Mouse (Mus musculus) CH12.LX (cell line): ENCODE results near the gene Uso1. TPM values are rescaled to one million over a fixed set of nuclear protein-coding genes. Genes with fewer than 3 reads are reported as not detected.

Source experiments
- DNase-seq: peaks from one replicate; pipeline ENCODE4 v3.0.0-alpha.2; 2013; ENCODE audit errors: extremely low read depth
- H3K27ac ChIP-seq: 2 replicates; pipeline ENCODE4 v1.5.1; 2012; ENCODE audit warnings: low read depth, mild to moderate bottlenecking, control low read depth, moderate library complexity; ENCODE audit not compliant: insufficient read depth
- H3K27me3 ChIP-seq: replicated peaks from 2 replicates; pipeline ENCODE3; 2012; ENCODE audit warnings: inconsistent platforms
- H3K36me3 ChIP-seq, 2 experiments: replicated peaks in 1 of 2; 2 replicates each; pipeline versions ENCODE3 to v1.6.1; 2012; ENCODE audit warnings: inconsistent platforms in 1 of 2, low read length in 1 of 2, mild to moderate bottlenecking in 1 of 2, mixed read lengths in 1 of 2, moderate library complexity in 1 of 2; ENCODE audit not compliant: control insufficient read depth in 1 of 2, insufficient read depth in 1 of 2
- H3K4me1 ChIP-seq, 2 experiments: 2 replicates each; pipeline ENCODE4 v1.6.1; 2012; ENCODE audit warnings: inconsistent platforms in 1 of 2, moderate library complexity in 1 of 2; ENCODE audit not compliant: insufficient read depth in 2 of 2, control insufficient read depth in 1 of 2
- H3K4me2 ChIP-seq: 2 replicates; pipeline ENCODE4 v1.6.1; 2012; ENCODE audit warnings: low read depth, mild to moderate bottlenecking, control low read depth; ENCODE audit not compliant: poor library complexity, insufficient read depth, severe bottlenecking
- H3K4me3 ChIP-seq, 3 experiments: fragments of 150-350 bp in 1 of 3; sonication (generic) in 1 of 3; replicated peaks in 1 of 3; 2 replicates each; pipeline versions ENCODE3 to v1.5.1; 2011 to 2012; ENCODE audit warnings: low read depth in 2 of 3, low read length in 2 of 3, mild to moderate bottlenecking in 2 of 3, moderate library complexity in 2 of 3, control low read depth in 1 of 3, improper control_type of control experiment in 1 of 3, inconsistent platforms in 1 of 3, mixed read lengths in 1 of 3; ENCODE audit not compliant: poor library complexity in 1 of 3
- H3K79me2 ChIP-seq: replicated peaks from 2 replicates; pipeline ENCODE4 v1.6.1; 2012; ENCODE audit warnings: mild to moderate bottlenecking, moderate library complexity; ENCODE audit not compliant: control insufficient read depth, poor library complexity, insufficient read depth, severe bottlenecking; ENCODE audit errors: extremely low read depth
- H3K9ac ChIP-seq: 2 replicates; pipeline ENCODE4 v1.6.1; 2012; ENCODE audit warnings: low read depth, mild to moderate bottlenecking, control low read depth, moderate library complexity; ENCODE audit not compliant: insufficient read depth
- H3K9me3 ChIP-seq: replicated peaks from 2 replicates; pipeline ENCODE3; 2012; ENCODE audit warnings: low read length, inconsistent platforms, mixed read lengths
- CHD1 ChIP-seq: IDR thresholded peaks from 2 replicates; pipeline ENCODE4 v1.6.1; 2012; ENCODE audit warnings: low read depth, low read length, improper control_type of control experiment, inconsistent platforms
- E2F4 ChIP-seq: IDR thresholded peaks from 2 replicates; pipeline ENCODE4 v1.6.1; 2011; ENCODE audit warnings: low read depth, low read length, improper control_type of control experiment; ENCODE audit not compliant: insufficient replicate concordance
- ELF1 ChIP-seq: IDR thresholded peaks from 2 replicates; pipeline ENCODE4 v1.6.1; 2014; ENCODE audit warnings: low read depth, mild to moderate bottlenecking, inconsistent platforms, low read length, improper control_type of control experiment
- ETS1 ChIP-seq: conservative IDR thresholded peaks from 2 replicates; pipeline ENCODE4 v1.6.1; 2012; ENCODE audit warnings: low read depth, mild to moderate bottlenecking, inconsistent platforms, low read length, improper control_type of control experiment, moderate library complexity
- GABPA ChIP-seq: IDR thresholded peaks from 2 replicates; pipeline ENCODE4 v1.6.1; 2012; ENCODE audit warnings: low read depth, low read length, improper control_type of control experiment, inconsistent platforms; ENCODE audit not compliant: insufficient replicate concordance
- JUN ChIP-seq: IDR thresholded peaks from 2 replicates; pipeline ENCODE4 v1.6.1; 2011; ENCODE audit warnings: low read depth, mild to moderate bottlenecking, low read length, improper control_type of control experiment, moderate library complexity; ENCODE audit not compliant: insufficient read depth
- JUND ChIP-seq: conservative IDR thresholded peaks from 2 replicates; pipeline ENCODE4 v1.6.1; 2011; ENCODE audit warnings: low read depth, low read length, improper control_type of control experiment
- MAFK ChIP-seq: IDR thresholded peaks from 2 replicates; pipeline ENCODE4 v1.6.1; 2011; ENCODE audit warnings: low read length, improper control_type of control experiment; ENCODE audit not compliant: insufficient replicate concordance
- MAX ChIP-seq: IDR thresholded peaks from 2 replicates; pipeline ENCODE4 v1.6.1; 2011; ENCODE audit warnings: low read length, improper control_type of control experiment
- MAZ ChIP-seq: IDR thresholded peaks from 2 replicates; pipeline ENCODE4 v1.6.1; 2012; ENCODE audit warnings: low read depth, mild to moderate bottlenecking, inconsistent platforms, low read length, improper control_type of control experiment, moderate library complexity
- MXI1 ChIP-seq: IDR thresholded peaks from 2 replicates; pipeline ENCODE4 v1.6.1; 2011; ENCODE audit warnings: mild to moderate bottlenecking, low read depth, low read length, improper control_type of control experiment
- MYC ChIP-seq: IDR thresholded peaks from 2 replicates; pipeline ENCODE4 v1.6.1; 2011; ENCODE audit warnings: low read depth, mild to moderate bottlenecking, improper control_type of control experiment, low read length
- NELFE ChIP-seq: IDR thresholded peaks from 2 replicates; pipeline ENCODE4 v1.6.1; 2011; ENCODE audit warnings: low read depth, low read length, improper control_type of control experiment
- NRF1 ChIP-seq: IDR thresholded peaks from 2 replicates; pipeline ENCODE4 v1.6.1; 2014; ENCODE audit warnings: low read depth, mild to moderate bottlenecking, inconsistent platforms, low read length, improper control_type of control experiment, moderate library complexity
- PAX5 ChIP-seq: IDR thresholded peaks from 2 replicates; pipeline ENCODE4 v1.6.1; 2012; ENCODE audit warnings: low read length, inconsistent platforms, mixed read lengths
- POLR2A ChIP-seq: IDR thresholded peaks from 2 replicates; pipeline ENCODE4 v1.6.1; 2011; ENCODE audit warnings: low read depth, mild to moderate bottlenecking, improper control_type of control experiment, low read length
- POLR2AphosphoS2 ChIP-seq: IDR thresholded peaks from 2 replicates; pipeline ENCODE4 v1.6.1; 2011; ENCODE audit warnings: low read depth, low read length, improper control_type of control experiment
- RAD21 ChIP-seq: IDR thresholded peaks from 2 replicates; pipeline ENCODE4 v1.6.1; 2011; ENCODE audit warnings: low read depth, mild to moderate bottlenecking, low read length, improper control_type of control experiment, moderate library complexity
- RCOR1 ChIP-seq: conservative IDR thresholded peaks from 2 replicates; pipeline ENCODE4 v1.6.1; 2012; ENCODE audit warnings: low read depth, mild to moderate bottlenecking, inconsistent platforms, low read length, improper control_type of control experiment
- UBTF ChIP-seq: IDR thresholded peaks from 2 replicates; pipeline ENCODE4 v1.6.1; 2012; ENCODE audit warnings: low read depth, mild to moderate bottlenecking, inconsistent platforms, low read length, improper control_type of control experiment, moderate library complexity
- USF2 ChIP-seq: conservative IDR thresholded peaks from 2 replicates; pipeline ENCODE4 v1.6.1; 2011; ENCODE audit warnings: low read depth, low read length, improper control_type of control experiment
- ZC3H11A ChIP-seq: IDR thresholded peaks from 2 replicates; pipeline ENCODE4 v1.6.1; 2012; ENCODE audit warnings: low read depth, mild to moderate bottlenecking, inconsistent platforms, low read length, improper control_type of control experiment
- ZKSCAN1 ChIP-seq: IDR thresholded peaks from 2 replicates; pipeline ENCODE4 v1.6.1; 2012; ENCODE audit warnings: low read depth, inconsistent platforms, low read length, improper control_type of control experiment, borderline replicate concordance
- ZNF384 ChIP-seq: IDR thresholded peaks from 2 replicates; pipeline ENCODE4 v1.6.1; 2012; ENCODE audit warnings: low read depth, low read length, improper control_type of control experiment, inconsistent platforms
- dilution Hi-C: fragments of 300-500 bp; cut with MboI; formaldehyde crosslinking; loops from 2 replicates; pipeline ENCODE4 v1.14.3; 2020; ENCODE audit warnings: low sequenced_read_pairs; ENCODE audit not compliant: extremely low pct_unique_long_range_greater_than_20kb, extremely low pct_ligation_motif_present
- in situ Hi-C: fragments of 300-500 bp; cut with MboI; formaldehyde crosslinking; loops from 3 replicates; pipeline ENCODE4 v1.14.3; 2019; ENCODE audit warnings: low sequenced_read_pairs, low pct_ligation_motif_present, low pct_unique_long_range_greater_than_20kb, mixed read lengths
- polyA plus RNA-seq: library from polyadenylated mRNA; unstranded; fragments of >175 nt; gene quantifications from 2 replicates; pipeline ENCODE4 v1.2.1, GENCODE M21; 2012; ENCODE audit warnings: low read depth; ENCODE audit not compliant: insufficient read length
- total RNA-seq, 2 experiments: library from RNA; depleted of rRNA; stranded (reverse); fragments of 300-350 nt in 1 of 2; fragments of >200 nt in 1 of 2; gene quantifications; 2 replicates each; pipeline ENCODE4 v1.2.3; 2012 to 2014

Gene Uso1
- total and polyA plus RNA-seq, 3 experiments = 19.9 to 63.7 (median 20.9) TPM

- no peak for TF ChIP-seq ETS1
- TF ChIP-seq CHD1 = no peak
- no peak for TF ChIP-seq MAZ
- TF ChIP-seq POLR2AphosphoS2 = no peak
- no peak for TF ChIP-seq MAX
- TF ChIP-seq NRF1 = no peak
- TF ChIP-seq NELFE = no peak
- TF ChIP-seq MXI1 = no peak
- TF ChIP-seq RAD21 = no peak
- no peak for TF ChIP-seq MAFK
- TF ChIP-seq E2F4 = no peak
- TF ChIP-seq ELF1 = no peak
- no peak for TF ChIP-seq USF2
- TF ChIP-seq GABPA = no peak
- no peak for TF ChIP-seq ZC3H11A
- no peak for TF ChIP-seq ZKSCAN1
- TF ChIP-seq UBTF = no peak
- no peak for TF ChIP-seq JUN
- TF ChIP-seq MYC = no peak
- no peak for TF ChIP-seq PAX5
- Histone ChIP-seq H3K4me1 (peaks cover 9 to 44% of the 10 kb centered on the region in 2 experiments), H3K27ac (no peak overlapping the region), H3K9me3 (no peaks in the 10 kb centered on the region), H3K36me3 (peaks cover 0 to 32% of the 10 kb centered on the region in 2 experiments), H3K4me3 (no peak overlapping the region), H3K27me3 (no peaks in the 10 kb centered on the region), H3K4me2 (no peak overlapping the region), H3K9ac (no peak overlapping the region), H3K79me2 (peaks cover 54% of the 10 kb centered on the region)
- in situ Hi-C loops (no loop called here), dilution Hi-C loops (no loop called here)
- no peak for DNase-seq
These were observed 4.7 kb downstream of the Uso1 start for GRCm38 (mm10) chr5:92142481-92142880.

- dilution Hi-C loops = no loop called here
- Histone ChIP-seq H3K4me1 (peaks cover 9 to 44% of the 10 kb centered on the region in 2 experiments), H3K9me3 (no peaks in the 10 kb centered on the region), H3K27me3 (no peaks in the 10 kb centered on the region), H3K9ac (no peak overlapping the region), H3K4me3 (no peak overlapping the region), H3K79me2 (peaks cover 53% of the 10 kb centered on the region), H3K4me2 (no peak overlapping the region), H3K27ac (no peak overlapping the region), H3K36me3 (peaks cover 0 to 37% of the 10 kb centered on the region in 2 experiments)
- in situ Hi-C loops = no loop called here
- no peak for DNase-seq
- TF ChIP-seq JUND (no peak), JUN (no peak), MAFK (no peak), ZNF384 (no peak), POLR2A (no peak), RCOR1 (no peak), NRF1 (no peak), RAD21 (no peak)
These were observed 5.9 kb downstream of the Uso1 start for GRCm38 (mm10) chr5:92143665-92144064.
